Mouse (Mus musculus) C2C12 (cell line): ENCODE measurements around the gene Tom1l2. TPM values are rescaled to one million over a fixed set of nuclear protein-coding genes. Genes with fewer than 3 reads are reported as not detected.

Experiments used
- H3K27me3 ChIP-seq: one replicate; pipeline ENCODE4 v1.6.1; 2011; ENCODE audit not compliant: control insufficient read depth, insufficient read depth, insufficient read length
- H3K36me3 ChIP-seq: one replicate; pipeline ENCODE4 v1.6.1; 2011; ENCODE audit not compliant: control insufficient read depth, insufficient read depth
- H3K4me3 ChIP-seq: one replicate; pipeline ENCODE4 v1.5.1; 2011; ENCODE audit warnings: mild to moderate bottlenecking, control low read depth; ENCODE audit not compliant: poor library complexity, insufficient read depth, severe bottlenecking
- H3K79me2 ChIP-seq: one replicate; pipeline ENCODE4 v1.6.1; 2011; ENCODE audit not compliant: control insufficient read depth, insufficient read depth
- H3K79me3 ChIP-seq: one replicate; pipeline ENCODE4 v1.6.1; 2011; ENCODE audit warnings: low read depth, control low read depth
- H3ac ChIP-seq: one replicate; pipeline ENCODE3; 2011; ENCODE audit warnings: low read depth; ENCODE audit not compliant: control insufficient read depth, insufficient read length
- CEBPB ChIP-seq: IDR thresholded peaks from one replicate; pipeline ENCODE4 v1.6.1; 2011; ENCODE audit warnings: low read depth, mild to moderate bottlenecking, control low read depth, moderate library complexity
- CTCF ChIP-seq: IDR thresholded peaks from one replicate; pipeline ENCODE4 v1.5.1; 2011; ENCODE audit not compliant: control insufficient read depth, insufficient read depth, insufficient read length
- FOSL1 ChIP-seq: IDR thresholded peaks from one replicate; pipeline ENCODE4 v1.8.0; 2011; ENCODE audit warnings: mild to moderate bottlenecking, low read length; ENCODE audit not compliant: poor library complexity, insufficient read depth, severe bottlenecking
- MAX ChIP-seq: IDR thresholded peaks from one replicate; pipeline ENCODE4 v1.6.1; 2011; ENCODE audit warnings: mild to moderate bottlenecking, control low read depth
- MYOD1 ChIP-seq: IDR thresholded peaks from one replicate; pipeline ENCODE4 v1.6.1; 2011; ENCODE audit warnings: low read depth; ENCODE audit not compliant: control insufficient read depth, insufficient read length
- MYOG ChIP-seq: IDR thresholded peaks from one replicate; pipeline ENCODE4 v1.6.1; 2011; ENCODE audit not compliant: control insufficient read depth, insufficient read length; ENCODE audit errors: extremely low read depth
- USF1 ChIP-seq: IDR thresholded peaks from one replicate; pipeline ENCODE4 v1.6.1; 2011; ENCODE audit warnings: low read depth, mild to moderate bottlenecking, control low read depth, moderate library complexity
- polyA plus RNA-seq: library from polyadenylated mRNA; unstranded; fragments of >200 nt; fragmentation: generic; extraction: Trizol; gene quantifications from one replicate; pipeline ENCODE4 v1.2.1, GENCODE M21; 2012; ENCODE audit warnings: missing spikeins

Gene Tom1l2
- polyA plus RNA-seq, 1 experiment, result 17.1 TPM

DNA sequence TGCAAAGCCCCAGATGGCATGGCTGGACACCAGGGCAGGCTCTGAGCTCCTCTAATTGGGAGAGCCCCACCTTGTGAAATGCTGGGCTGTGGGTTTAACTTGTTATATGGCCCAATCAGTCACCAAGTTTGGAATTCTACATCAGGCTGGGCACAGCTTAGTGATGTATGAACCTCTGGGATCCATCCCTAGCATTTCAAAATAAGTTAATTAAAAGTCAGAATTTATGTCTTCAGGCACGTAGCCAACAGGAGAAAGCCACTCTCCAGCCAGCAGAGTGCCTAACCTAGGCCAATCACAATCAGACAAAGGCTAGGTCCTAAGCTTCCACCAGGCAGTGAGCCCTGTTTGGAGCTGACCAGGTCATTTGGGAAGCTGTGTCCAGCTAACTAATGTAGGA, 136.0 kb downstream of the Tom1l2 start:
- peaks cover 86% of the 10 kb centered on the region for H3K79me2 ChIP-seq
- H3K4me3 ChIP-seq, result no peak overlapping the region
- H3K36me3 ChIP-seq, result peaks cover 24% of the 10 kb centered on the region
- TF ChIP-seq MYOD1, result no peak
- no peak for TF ChIP-seq CEBPB
- TF ChIP-seq MYOG, result no peak
- TF ChIP-seq FOSL1, result no peak
- TF ChIP-seq USF1, result no peak
- TF ChIP-seq CTCF, result no peak
- no peak for TF ChIP-seq MAX
- no peaks in the 10 kb centered on the region for H3K27me3 ChIP-seq
- H3K79me3 ChIP-seq, result peaks cover 45% of the 10 kb centered on the region
- no peak overlapping the region for H3ac ChIP-seq

DNA sequence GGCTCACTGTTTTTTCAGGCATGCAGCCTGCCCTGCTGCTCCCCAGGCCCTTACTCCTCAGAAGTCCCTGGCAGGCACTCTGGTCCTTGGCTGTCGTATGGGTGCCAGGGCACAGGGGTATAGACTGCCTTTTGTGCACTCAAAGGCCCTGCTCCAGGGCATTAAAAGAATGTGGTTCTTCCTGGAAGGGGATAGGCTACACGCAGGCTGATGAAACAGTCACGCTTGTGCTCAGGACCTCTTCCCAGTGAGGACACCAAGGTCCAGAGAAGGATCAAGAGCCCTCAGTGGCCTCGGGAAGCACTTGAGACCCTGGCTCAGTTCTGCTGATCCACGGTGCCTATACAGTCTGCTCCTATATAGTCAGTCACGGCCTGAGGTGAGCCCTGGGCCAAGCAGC, 139.4 kb downstream of the Tom1l2 start:
- Histone ChIP-seq H3ac (no peak overlapping the region), H3K36me3 (peaks cover 22% of the 10 kb centered on the region), H3K79me2 (peaks cover 99% of the 10 kb centered on the region), H3K79me3 (peaks cover 55% of the 10 kb centered on the region), H3K4me3 (no peak overlapping the region), H3K27me3 (no peaks in the 10 kb centered on the region)
- TF ChIP-seq CTCF, result no peak
- no peak for TF ChIP-seq MAX
- TF ChIP-seq USF1, result no peak
- no peak for TF ChIP-seq FOSL1
- no peak for TF ChIP-seq MYOG
- no peak for TF ChIP-seq CEBPB
- no peak for TF ChIP-seq MYOD1

DNA sequence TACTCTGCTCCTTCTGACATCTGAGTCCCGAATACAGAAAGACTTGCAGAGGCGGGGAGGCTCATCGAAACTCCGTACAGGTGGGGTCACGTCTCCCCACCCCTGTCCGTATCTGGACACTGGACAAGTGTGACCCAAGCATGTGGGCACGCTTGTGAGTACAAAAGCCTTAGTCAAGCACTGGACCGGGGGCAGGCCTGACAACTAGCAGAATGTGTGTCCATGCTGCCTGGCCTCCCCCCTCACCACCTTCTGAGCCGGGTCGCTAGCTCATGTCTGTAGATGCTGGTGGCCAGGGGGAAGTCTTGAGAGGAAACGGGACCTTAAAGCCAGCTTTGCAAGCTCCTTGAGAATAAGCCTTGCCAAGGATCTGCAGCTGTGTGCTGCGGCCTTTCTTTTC, 140.9 kb downstream of the Tom1l2 start:
- Histone ChIP-seq H3K79me2 (peaks cover 99% of the 10 kb centered on the region), H3K27me3 (no peaks in the 10 kb centered on the region), H3ac (no peak overlapping the region), H3K79me3 (peaks cover 53% of the 10 kb centered on the region), H3K36me3 (peaks cover 13% of the 10 kb centered on the region), H3K4me3 (no peak overlapping the region)
- TF ChIP-seq USF1, result no peak
- TF ChIP-seq MYOD1, result no peak
- TF ChIP-seq CEBPB, result no peak

DNA sequence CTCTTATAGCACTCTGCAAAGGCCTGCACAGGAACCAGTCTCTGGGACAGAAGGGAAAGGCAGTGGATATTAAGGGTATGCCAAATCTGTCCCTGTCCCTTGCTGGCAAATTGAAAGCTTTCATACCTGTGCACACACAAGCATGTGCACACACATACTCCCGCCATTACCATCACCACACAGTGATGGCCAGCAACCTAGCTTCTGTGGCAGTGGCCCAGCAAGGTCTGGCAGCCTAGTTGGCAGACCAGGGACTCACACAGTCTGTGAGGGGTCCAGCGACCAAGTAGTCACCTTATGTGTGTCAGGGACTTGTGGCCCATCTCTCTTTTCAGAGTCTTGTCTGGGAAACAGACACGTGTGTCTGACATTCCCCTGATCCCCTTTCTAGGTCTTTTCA, 141.6 kb downstream of the Tom1l2 start:
- no peak overlapping the region for H3K4me3 ChIP-seq
- peaks cover 50% of the 10 kb centered on the region for H3K79me3 ChIP-seq
- no peaks in the 10 kb centered on the region for H3K27me3 ChIP-seq
- TF ChIP-seq USF1, result no peak
- H3K79me2 ChIP-seq, result peaks cover 99% of the 10 kb centered on the region
- H3K36me3 ChIP-seq, result peaks cover 17% of the 10 kb centered on the region
- no peak overlapping the region for H3ac ChIP-seq

DNA sequence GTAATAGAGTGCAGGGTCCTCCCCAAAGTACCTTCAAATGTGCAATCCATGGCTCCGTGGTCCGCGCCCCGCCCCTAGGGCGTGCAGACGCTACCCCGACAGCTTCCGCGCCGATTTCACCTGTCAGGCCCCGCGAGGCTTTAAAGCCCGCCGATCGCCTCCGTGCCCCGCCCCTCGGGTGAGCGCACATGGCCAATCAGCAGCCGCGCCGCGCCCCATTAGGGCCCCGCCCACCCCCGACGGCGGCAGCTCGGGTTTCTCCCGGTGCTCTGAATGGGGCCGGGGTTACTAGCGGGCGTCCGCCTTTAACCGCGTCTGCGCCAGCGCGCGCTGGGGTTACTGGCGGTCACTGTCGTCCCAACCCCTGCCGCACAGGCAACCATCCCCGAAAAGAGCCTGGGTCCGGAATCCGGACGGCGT, 142.4 kb downstream of the Tom1l2 start:
- peak overlapping the region; percentile 19 for H3ac ChIP-seq

DNA sequence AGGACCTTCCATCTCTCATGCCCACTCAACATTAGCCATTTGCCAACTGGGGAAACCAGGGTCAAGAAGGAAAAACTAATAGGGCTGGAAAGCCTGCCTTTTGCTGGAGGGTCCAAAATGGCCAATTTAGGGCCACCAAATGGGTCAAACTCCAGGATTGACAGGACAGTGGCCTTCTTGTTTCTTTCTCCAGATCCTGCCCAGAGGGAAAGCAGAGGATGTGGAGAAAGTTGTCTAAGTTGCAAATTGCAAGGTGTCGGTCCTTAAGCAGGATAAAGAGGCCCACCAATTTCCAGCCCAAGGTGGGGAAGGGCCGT, 142.8 kb downstream of the Tom1l2 start:
- Histone ChIP-seq H3K79me3 (peaks cover 43% of the 10 kb centered on the region), H3K4me3 (peak overlapping the region; percentile 34), H3ac (peak overlapping the region; percentile 9), H3K36me3 (peaks cover 28% of the 10 kb centered on the region), H3K27me3 (no peaks in the 10 kb centered on the region), H3K79me2 (peaks cover 89% of the 10 kb centered on the region)
- TF ChIP-seq CTCF (no peak), MAX (no peak), FOSL1 (no peak), MYOG (no peak), MYOD1 (no peak), CEBPB (no peak), USF1 (no peak)

More for the DNA sequence above, 142.4 kb downstream of the Tom1l2 start:
- Histone ChIP-seq H3K27me3 (no peaks in the 10 kb centered on the region), H3K36me3 (peaks cover 23% of the 10 kb centered on the region), H3K4me3 (peak overlapping the region; percentile 34), H3K79me3 (peaks cover 45% of the 10 kb centered on the region), H3K79me2 (peaks cover 93% of the 10 kb centered on the region)
- TF ChIP-seq FOSL1 (no peak), MYOG (no peak), CEBPB (no peak), USF1 (no peak), CTCF (no peak), MYOD1 (no peak), MAX (no peak)
